Mouse (Mus musculus): ENCODE results near the gene Thsd4.

Gene Thsd4

DNA sequence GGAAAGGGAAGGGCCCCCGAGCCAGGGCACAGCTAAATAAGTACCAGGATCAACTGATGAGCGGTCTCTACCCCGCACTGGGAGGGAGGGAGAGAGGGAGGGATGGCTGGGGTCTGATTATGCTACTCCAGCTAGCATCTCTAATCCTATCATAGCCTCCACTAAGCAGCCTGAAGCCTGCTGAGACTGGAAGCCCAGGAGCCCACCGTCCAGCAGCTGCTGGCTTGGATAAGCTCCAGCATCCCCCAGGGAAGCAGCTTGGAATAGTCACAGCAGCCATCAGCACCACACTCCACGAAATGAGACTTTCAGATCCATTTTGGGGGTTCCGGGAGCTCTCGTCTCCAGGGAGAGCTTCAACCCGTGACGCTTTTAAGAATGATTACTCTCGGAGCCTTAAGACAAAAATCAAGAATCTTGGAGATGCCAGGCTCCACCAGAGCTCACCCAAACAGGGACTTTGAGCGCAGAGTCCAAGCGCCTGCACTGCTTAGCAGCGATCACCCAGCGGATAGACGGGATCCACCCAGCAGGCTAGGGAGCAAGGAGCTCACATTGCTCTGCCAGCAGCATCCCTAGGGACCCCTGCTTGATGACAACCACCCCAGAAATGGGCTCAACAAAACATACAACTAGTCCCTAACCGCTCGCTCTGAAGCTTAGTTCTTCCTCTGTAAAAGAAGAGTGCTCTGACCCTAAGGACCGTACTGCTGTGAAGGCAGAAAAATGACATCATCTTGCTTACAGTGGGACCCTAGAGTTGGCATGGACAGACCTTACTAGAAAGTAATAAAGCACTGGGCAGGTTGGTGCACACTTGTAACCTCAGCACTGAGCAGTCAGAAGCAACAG, 64.3 kb downstream of the Thsd4 start:
- in situ Hi-C loops (cut with MboI, MseI) = no loop called here

DNA sequence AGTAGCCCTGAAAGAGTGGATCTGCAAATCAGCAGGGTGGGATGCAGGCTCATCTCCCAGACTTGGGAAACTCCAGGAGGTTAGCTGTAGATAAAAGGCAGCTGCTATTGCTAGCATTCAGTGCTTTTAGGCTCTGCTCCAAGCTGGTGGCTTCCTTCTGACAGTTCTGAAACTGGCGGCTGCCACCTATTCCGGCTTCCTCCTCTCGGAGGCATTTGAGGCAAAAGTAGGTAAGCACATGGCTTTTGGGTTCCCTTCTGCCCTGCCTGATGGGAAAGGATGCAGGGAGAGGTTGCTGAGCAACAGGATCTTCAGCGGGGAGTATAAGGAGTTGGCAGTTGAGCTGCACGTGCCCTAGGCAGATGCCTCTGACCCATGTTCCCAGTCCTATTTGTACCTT, 65.2 kb downstream of the Thsd4 start:
- in situ Hi-C loops (cut with MboI, MseI) = no loop called here

DNA sequence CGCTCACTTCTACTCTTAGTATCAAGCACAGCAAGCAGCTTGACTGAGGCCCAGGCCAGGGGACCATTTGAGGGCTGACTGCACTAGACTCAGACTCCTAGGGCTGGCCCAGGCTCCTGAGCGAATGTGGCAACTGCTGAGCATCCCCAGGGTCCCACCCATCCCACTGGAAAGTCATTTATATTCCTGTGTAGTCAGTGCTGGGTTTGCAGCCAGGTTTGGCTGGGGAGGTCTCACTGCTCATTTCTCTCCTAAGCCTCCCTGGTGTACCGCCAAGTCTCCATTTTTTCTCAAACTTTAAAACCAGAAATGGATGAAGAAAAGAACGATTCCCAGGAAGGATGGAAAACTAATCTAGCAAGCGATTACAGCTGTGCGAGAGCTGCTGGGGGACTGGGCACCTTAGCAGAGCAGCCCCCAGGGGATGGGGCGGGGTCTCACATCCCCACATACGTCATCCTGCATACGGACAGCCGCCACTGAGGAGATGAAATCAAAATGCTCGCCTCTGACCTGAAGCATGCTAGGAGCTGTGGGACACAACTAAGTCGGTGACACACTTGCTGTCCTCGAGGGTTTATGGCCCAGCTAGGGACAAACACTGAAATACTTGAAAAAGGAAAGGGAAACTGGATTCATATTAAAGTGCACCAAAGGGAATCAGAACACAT, 67.3 kb downstream of the Thsd4 start:
- in situ Hi-C loops (cut with MboI, MseI) = no loop called here

DNA sequence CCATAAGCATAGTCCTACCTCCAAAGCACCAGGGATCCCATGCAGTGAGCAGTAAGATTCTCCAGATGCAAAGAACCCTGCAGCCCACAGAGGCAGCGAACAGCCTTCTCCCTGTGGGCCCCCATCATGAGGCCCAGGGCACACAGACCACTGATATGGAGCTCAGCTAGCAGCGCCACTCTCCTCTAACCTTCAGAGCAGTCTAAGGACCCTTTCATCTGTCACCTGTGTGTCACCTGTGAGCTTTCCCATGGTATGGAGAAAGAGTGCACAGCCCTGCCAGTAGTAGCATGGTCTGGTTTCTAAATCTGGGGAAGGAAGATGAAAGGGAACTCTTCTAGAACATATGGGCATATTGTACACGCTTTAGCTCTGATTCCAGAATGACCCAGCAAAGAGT, 72.3 kb downstream of the Thsd4 start:
- in situ Hi-C loops (cut with MboI, MseI) = no loop called here

DNA sequence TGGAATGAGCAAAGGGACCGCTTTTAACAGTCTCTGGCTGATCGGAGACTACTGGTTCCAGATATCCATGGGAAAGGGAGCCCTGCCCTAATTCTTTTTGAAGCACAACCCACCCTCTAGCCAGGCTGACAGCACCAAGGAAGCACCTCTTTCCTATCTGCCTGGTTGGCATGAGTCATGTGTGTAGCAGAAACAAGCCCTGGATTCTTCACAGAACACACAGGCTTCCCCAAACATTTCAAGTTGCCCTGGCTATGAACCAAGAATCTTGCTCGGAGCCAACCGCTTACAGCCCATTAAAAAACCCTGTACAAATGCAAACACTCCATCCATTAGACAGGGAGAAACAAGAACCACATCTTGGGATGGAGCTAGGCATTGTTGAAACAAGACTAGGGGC, 76.0 kb downstream of the Thsd4 start:
- in situ Hi-C loops (cut with MboI, MseI) = no loop called here

DNA sequence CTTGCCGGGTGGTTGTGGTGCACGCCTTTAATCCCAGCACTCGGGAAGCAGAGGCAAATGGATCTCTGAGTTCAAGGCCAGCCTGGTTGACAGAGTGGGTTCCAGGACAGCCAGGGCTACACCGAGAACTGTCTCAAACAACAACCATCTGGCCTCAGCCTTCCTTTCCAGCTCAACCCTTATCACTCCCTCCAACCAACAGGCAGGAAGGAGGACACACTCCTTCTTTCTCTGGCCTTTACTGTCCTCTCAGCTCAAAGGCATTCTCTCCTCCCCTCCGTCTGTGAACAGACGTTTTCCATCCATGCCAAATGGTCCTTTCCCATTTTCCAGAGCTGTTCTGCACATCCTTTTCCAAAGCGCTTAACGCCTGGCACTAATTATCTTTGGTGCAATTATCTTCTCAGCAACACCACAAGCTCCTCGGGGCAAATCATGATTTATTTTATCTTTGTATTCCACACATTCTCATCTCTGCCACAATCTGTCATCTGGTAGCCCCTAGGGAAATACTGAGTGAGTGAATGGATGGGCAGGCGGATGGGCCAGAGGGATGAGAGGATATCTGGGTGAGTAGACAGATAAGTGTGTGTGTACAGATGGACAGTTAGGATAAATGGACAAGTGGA, 80.5 kb downstream of the Thsd4 start:
- in situ Hi-C loops (cut with MboI, MseI) = no loop called here

DNA sequence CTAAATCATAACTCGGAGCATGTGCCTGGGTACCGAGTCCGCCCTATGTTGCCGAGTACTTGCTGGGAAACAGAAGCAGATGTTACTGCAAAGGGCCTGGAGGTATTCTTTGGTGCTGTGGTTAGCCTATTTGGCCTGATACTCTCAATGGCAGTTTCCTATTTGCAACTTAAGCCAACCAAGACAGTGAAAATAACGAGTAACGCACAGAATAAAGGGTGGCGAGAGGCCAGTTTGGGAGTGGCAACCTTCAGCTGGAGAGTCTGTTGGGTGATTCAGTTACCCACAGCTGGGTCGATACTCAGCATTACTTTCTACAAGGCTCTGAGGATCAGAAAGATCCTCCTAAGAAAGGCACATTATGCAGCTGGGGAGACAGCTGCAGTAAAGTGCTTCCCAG, 81.3 kb downstream of the Thsd4 start:
- in situ Hi-C loops (cut with MboI, MseI) = no loop called here

DNA sequence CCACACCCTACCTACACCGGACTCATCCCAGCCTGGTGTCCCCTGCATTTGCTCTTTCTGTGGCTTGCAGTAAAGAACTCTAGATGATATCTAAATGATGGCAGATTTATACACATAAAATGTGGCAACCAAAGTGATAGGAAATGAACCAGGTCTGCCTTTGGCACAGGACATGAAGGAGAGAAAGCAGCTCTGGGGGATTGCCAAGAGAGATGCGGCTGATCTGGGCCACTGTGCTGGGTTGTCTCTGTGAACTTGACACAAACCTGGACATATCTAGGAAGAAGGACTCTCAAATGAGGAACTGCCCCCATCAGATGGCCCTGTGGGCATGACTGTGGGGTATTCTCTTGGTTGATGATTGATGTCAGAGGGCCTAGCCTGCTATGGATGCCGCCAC, 85.6 kb downstream of the Thsd4 start:
- in situ Hi-C loops (cut with MboI, MseI) = no loop called here

DNA sequence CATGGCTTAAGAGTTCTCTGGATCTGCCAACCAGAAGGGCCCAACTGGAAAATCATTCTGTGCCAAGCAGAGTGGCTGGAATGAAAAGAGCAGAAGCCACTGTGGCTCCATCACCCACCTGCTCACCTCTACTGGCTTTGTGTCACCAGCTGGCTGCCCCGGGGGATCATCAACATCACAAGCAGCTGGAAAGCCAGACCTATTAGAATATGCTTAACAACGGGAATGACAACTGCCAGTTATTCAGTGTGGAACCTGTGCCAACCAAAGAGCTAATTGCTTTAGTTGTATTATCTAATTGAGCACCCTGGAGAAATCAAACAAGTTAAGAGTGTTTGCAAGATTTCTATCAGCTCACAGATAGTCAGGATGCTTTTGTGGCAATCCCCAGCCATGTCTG, 87.8 kb downstream of the Thsd4 start:
- in situ Hi-C loops (cut with MboI, MseI) = no loop called here

DNA sequence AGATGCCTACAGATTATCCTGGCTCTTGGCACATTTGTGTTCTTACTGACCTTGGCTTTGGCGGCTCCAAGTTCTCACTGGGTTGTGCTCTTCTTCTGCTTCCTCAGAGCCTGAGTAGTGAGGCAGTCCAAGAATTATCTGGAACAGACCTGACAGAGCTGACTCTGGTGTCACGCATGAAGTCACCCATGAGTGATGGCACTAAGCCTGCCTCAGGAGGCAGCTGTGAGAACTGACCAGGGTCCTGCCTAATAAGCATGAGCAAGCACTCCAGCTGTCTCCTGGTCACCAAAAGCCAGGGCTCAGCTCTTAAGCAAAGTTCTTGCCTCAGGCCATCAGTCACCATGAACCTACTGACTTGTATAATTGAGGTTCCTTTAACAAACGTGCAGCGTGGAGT, 89.9 kb downstream of the Thsd4 start:
- in situ Hi-C loops (cut with MboI, MseI) = no loop called here

DNA sequence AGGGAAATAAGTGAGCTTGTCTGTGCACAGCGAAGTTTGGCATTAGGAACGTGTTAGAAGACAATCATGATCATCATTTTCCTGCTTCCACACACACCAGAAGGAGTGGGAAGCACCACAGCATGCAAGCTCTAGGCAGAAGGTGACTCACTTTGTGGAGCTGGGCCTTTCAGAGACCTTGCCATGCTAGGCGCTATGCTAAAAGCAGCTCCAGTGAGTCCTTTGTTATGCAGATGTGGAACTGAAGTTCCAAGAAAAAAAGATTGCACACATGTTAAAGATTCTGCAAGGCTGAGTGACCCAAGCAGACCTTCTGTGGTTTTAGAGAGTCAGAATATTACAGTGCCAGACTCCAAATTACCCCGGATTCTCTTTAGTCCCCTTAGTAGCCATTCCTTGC, 91.8 kb downstream of the Thsd4 start:
- in situ Hi-C loops (cut with MboI, MseI) = no loop called here

DNA sequence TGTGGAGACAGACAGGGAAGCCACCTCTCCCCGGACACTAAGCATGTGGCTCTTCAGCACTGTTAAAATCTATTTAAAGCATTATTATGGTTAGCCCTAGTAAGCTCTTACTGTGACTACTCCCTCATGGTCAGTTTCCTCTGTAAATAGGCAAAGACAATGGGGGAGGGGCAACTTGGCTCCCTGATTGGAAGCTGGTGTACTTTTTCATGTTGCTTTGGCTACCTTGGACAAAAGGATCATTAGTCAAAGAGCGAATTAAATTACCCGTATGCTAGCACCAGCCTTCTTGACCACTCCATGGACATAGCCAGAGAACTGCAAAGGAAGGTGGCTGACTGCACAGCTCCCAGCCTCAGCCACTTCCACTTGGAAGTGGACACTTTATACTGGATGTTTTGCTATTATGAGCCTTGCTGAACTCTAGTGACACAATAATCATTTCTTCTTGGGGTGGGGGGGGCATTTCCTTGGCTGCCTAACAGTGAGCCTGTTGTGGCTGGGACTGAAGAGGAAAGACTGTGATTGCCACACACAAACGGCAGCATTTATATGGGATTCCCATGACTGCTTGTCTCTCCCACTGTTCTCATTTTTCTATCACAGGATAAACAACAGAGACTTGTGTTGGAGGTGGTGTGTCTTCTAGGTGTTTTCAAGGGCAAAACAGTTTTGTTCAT, 107.6 kb downstream of the Thsd4 start:
- in situ Hi-C loops (cut with MboI, MseI) = no loop called here

DNA sequence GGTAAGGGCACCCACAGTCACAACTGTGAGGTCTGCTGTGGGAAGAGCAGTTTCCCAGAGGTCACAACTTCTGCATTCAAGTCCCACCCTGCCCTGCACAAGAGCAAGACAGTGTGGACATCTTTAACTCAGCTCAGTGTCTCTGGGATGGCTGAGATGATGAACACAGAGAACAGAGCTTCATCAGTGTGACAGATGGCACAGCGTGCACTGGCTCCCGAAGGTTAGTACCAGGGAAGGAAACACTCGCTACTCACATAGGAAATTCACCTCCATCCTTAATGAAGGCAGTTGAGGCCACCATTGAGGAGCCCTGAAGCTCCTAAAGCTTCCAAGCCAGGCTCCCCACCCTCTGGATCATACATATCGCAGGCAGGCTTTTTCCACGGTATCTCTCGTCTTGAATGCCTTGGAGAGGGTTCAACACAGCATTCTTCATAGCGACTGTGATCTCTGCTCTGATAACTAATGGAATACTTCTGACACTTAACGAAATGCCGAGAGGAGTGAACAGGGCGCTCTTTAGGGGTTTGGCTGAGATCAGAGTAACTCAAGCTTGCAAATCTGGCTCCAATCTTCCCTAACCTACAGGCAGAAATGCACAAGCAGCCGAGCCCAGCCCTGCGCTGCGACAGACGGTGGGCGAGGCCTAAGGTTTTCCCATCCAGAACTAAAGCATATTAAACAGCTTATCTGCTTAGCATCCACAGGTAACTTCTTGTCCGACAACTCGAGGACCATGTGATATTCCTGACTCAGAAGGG, 110.8 kb downstream of the Thsd4 start:
- in situ Hi-C loops (cut with MboI, MseI) = no loop called here

DNA sequence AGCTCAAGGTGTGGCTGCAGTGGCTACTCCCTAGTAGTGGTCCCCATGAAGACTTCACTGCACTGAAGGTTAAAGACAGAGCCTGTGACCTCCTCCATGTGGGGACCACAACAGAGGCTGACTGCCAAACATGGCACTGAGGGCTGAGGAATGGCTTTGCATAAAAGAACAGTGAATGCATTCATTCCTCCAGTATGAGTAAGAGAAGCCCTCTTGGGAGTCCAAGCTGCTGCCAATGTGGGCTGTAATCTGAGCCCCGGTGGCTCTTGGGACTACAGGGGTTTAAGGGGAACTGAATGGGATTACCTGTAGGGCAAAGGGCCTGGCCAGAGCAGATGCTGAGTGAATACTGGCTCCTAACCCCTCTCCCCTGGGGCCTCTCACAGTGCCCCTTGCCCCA, 114.5 kb downstream of the Thsd4 start:
- in situ Hi-C loops (cut with MboI, MseI) = no loop called here

DNA sequence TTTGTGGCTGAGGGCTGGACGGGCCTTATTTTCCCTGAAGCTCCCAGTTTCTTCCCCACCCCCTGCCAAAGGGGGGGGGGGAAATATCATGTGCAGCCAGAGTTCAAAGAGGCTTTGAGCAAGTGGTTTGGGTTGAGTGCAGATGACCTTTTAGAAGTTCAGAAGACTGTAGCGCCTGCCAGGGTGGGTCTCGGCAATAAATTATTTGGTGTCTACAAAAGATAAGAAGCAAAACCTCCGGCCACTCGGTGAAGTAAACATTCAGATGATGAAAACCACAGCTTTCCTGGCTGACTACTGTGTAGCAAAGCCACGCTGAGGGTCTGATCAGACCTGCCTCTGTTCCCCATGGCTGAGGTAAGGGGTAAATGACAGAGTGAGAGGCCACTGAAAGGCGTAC, 116.1 kb downstream of the Thsd4 start:
- in situ Hi-C loops (cut with MboI, MseI) = no loop called here

DNA sequence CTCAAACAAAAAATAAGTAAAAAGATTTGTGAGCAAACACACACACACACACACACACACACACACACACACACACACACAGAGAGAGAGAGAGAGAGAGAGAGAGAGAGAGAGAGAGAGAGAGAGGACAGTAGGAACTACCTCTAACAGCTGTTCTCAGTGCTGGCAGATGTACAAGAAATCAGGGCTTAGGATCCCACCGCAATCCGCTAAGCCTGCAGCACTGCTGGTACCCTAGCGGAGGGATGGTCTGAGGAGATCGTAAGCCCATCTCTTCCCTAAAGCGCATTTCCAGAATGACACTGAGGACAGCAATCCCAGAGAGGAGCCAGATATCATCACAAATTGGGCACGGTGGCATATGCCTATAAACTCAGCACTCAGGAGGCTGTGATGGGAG, 119.2 kb downstream of the Thsd4 start:
- in situ Hi-C loops (cut with MboI, MseI) = no loop called here

DNA sequence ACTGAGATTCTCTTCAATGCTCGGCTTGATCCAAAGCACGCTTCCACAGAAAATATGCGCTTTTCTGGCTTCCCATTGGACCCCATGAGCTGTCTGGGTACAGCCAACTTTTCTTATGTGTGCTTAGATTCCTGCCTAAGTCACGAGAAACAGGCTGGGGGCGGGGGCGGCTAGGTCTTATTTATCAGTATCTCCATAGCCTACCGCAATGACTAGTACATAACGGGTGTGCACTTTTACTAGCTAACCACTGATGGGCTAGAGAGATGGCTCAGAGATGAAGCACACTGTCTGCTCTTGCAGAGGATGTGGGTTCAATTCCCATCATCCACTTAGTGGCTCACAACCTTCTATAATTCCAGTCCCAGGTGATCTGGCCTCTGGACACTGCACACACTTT, 121.8 kb downstream of the Thsd4 start:
- in situ Hi-C loops (cut with MboI, MseI) = no loop called here

DNA sequence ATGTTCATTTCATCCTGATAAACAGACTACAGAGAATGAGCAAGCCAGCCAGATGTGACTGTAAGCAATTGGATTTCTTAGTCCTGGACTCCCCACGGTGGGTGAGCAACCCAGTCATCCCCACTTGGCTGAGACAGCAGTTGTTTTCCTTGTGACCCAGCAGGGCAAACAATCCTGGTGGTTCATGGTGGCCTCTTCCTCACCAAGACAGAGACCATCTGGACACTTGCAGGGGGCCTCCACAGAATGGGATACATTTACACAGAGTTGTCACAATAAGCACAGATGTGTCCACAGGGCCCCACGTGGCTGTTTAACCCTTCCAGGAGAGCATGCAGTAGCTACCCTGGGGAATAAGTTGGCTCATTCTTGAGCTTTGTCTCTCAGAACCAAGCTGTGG, 123.8 kb downstream of the Thsd4 start:
- in situ Hi-C loops (cut with MboI, MseI) = no loop called here

DNA sequence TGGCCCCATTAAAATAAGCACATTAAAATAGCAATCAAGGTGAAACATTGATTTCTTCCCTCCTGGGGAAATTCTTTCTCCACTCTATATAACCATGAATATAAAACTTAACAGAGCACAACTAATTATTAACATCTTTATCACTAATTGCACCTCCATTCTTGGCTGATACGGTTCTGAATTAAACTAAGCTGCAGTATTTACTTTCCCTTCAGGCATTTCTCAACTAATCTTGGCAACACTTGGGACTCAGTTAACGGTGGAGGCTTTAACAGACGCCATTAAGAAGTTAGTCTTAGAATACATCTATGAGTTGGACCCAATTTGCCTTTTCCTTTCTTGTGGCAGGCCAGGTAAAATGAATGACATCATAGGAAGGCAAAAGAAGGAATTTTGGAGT, 125.8 kb downstream of the Thsd4 start:
- in situ Hi-C loops (cut with MboI, MseI) = no loop called here

DNA sequence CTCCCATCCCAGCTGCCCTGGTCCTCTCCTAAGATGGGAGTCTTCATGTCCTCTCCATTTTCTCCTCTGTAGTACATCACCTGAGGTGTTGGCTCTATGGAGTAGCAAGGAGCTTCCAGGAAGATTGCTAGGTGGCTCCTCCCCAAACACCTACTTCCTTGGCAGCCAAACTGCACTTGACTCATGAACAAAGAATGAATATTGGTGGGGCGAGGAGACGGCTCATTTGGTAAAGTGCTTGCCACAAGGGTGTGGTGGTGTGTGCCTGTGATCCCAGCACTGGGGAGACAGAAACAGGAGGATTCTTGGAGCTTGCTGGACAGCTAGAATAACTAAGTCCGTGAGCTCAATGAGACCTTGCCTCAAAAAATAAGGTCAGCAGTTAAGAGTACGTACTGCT, 128.9 kb downstream of the Thsd4 start:
- in situ Hi-C loops (cut with MboI, MseI) = no loop called here

DNA sequence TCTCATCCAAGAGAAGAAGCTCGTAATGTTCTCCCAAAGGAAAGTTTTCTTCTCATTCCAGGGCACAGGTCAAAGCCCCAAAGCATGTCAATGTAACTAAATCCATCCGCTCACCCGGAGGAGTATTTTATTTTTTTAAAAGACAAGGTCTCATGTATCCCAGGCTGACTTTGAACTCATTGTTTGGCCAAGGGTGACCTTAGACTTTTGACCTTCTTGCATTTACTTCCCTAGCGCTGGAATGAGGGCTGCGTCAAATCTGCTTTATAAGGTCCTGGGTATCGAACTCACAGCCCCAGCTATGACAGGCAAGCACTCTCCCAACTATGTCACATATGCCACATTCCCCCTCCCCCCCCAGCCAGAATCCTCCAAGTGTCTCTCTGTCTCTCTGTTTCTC, 137.1 kb downstream of the Thsd4 start:
- in situ Hi-C loops (cut with MboI, MseI) = no loop called here

DNA sequence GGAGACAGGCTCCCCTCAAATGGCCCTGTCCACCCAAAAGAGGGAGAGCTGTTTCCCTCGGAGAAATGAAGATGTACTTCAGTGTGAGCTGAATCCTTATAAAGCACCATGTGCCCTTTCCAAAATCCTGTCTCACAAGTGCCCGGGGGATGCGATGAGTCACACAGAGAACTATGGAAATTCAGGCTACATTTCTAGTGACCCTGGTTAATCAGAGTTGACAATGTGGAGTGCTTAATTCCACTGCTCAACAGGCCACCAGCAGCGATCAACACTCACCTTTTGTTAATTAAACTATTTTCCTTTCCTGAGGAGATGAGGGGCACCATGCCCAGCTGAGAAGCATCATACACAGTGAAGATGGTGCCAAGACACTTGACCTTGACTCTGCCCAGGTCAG, 138.9 kb downstream of the Thsd4 start:
- in situ Hi-C loops (cut with MboI, MseI) = no loop called here

Data from T-helper 1 cell (primary cell).